Mouse (Mus musculus) limb, embryonic 14.5 days (tissue): ENCODE data around the gene Thsd4. TPM values are rescaled to one million over a fixed set of nuclear protein-coding genes. Genes with fewer than 3 reads are reported as not detected.

Source experiments
- ATAC-seq: fragments of 200-750 bp; cut with Nextera tagmentation; 2 replicates; pipeline ENCODE4 v1.8.0; 2017; ENCODE audit warnings: low read depth, moderate number of reproducible peaks, moderate TSS enrichment; ENCODE audit not compliant: low FRiP score
- DNase-seq: peaks from one replicate; pipeline ENCODE4 v3.0.0-alpha.2; 2015; ENCODE audit warnings: low spot score
- H3K27ac ChIP-seq: fragments of 300-500 bp; sonication (generic); replicated peaks from 2 replicates; pipeline ENCODE4 v1.5.1; 2014; ENCODE audit warnings: low read depth, mild to moderate bottlenecking, low read length, moderate library complexity, mixed read lengths
- H3K27me3 ChIP-seq: fragments of 300-500 bp; sonication (generic); 2 replicates; pipeline ENCODE4 v1.6.1; 2014; ENCODE audit warnings: low read length, mixed read lengths; ENCODE audit not compliant: control insufficient read depth, insufficient read depth
- H3K36me3 ChIP-seq: fragments of 300-500 bp; sonication (generic); 2 replicates; pipeline ENCODE4 v1.6.1; 2014; ENCODE audit warnings: mild to moderate bottlenecking, low read length, moderate library complexity, mixed read lengths; ENCODE audit not compliant: control insufficient read depth, insufficient read depth
- H3K4me1 ChIP-seq: fragments of 300-500 bp; sonication (generic); 2 replicates; pipeline ENCODE4 v1.6.1; 2014; ENCODE audit warnings: antibody characterized with exemption, low read length, mixed read lengths; ENCODE audit not compliant: control insufficient read depth, insufficient read depth
- H3K4me2 ChIP-seq: fragments of 300-500 bp; sonication (generic); replicated peaks from 2 replicates; pipeline ENCODE4 v1.6.1; 2014; ENCODE audit warnings: low read depth, mild to moderate bottlenecking, low read length, moderate library complexity; ENCODE audit not compliant: severe bottlenecking
- H3K4me3 ChIP-seq: fragments of 300-500 bp; sonication (generic); replicated peaks from 2 replicates; pipeline ENCODE4 v1.5.1; 2014; ENCODE audit warnings: low read length
- H3K9ac ChIP-seq: fragments of 300-500 bp; sonication (generic); 2 replicates; pipeline ENCODE4 v1.6.1; 2014; ENCODE audit warnings: mild to moderate bottlenecking, low read depth, low read length, moderate library complexity; ENCODE audit not compliant: severe bottlenecking
- H3K9me3 ChIP-seq: fragments of 300-500 bp; sonication (generic); 2 replicates; pipeline ENCODE4 v1.6.1; 2016; ENCODE audit warnings: low read length; ENCODE audit not compliant: control insufficient read depth
- POLR2A ChIP-seq: fragments of 200-500 bp; IDR thresholded peaks from 2 replicates; pipeline ENCODE4 v1.8.0; 2012; ENCODE audit warnings: inconsistent platforms, mild to moderate bottlenecking, moderate library complexity, borderline replicate concordance; ENCODE audit not compliant: insufficient read depth, insufficient read length; ENCODE audit errors: extremely low read depth
- WGBS: fragments of 180-500 bp; shearing (Covaris S2); extraction: QIAGEN DNeasy Blood & Tissue Kit; methylation state at CpG from one replicate; pipeline ENCODE4 v1.1.7; 2014; 5-methylcytosine and 5-hydroxymethylcytosine counted together
- polyA plus RNA-seq, 2 experiments: library from polyadenylated mRNA; depleted of rRNA in 1 of 2; stranded (reverse) in 1 of 2; unstranded in 1 of 2; fragments of >200 nt; fragmentation: Nextera tagmentation in 1 of 2; extraction: Ambion mirVana in 1 of 2; gene quantifications; 2 replicates each; pipeline versions ENCODE4 v1.2.1 to v1.2.3; 2012 to 2014

Gene Thsd4
- polyA plus RNA-seq, 2 experiments: 30.8 to 31.2 TPM

GRCm38 (mm10) chr9:60381010-60381409 lies 140.8 kb downstream of the Thsd4 start:
- Histone ChIP-seq H3K27ac (no peak overlapping the region), H3K27me3 (no peaks in the 10 kb centered on the region), H3K9ac (no peak overlapping the region), H3K4me3 (no peak overlapping the region), H3K4me2 (no peak overlapping the region), H3K36me3 (no peaks in the 10 kb centered on the region), H3K9me3 (no peaks in the 10 kb centered on the region), H3K4me1 (no peaks in the 10 kb centered on the region)
- DNase-seq (no peak), ATAC-seq (no peak)
- no peak for TF ChIP-seq POLR2A
- WGBS: 64% methylated on average over 2 of the region's 2 CpGs

- H3K27ac ChIP-seq: no peak overlapping the region
- no peaks in the 10 kb centered on the region for H3K4me1 ChIP-seq
- H3K4me2 ChIP-seq: no peak overlapping the region
- no peaks in the 10 kb centered on the region for H3K36me3 ChIP-seq
- 86% methylated on average over 4 of the region's 4 CpGs for WGBS
- no peak for TF ChIP-seq POLR2A
- H3K27me3 ChIP-seq: no peaks in the 10 kb centered on the region
- H3K4me3 ChIP-seq: no peak overlapping the region
- no peaks in the 10 kb centered on the region for H3K9me3 ChIP-seq
- H3K9ac ChIP-seq: no peak overlapping the region
- DNase-seq: no peak
- no peak for ATAC-seq
These were observed 141.3 kb downstream of the Thsd4 start for GRCm38 (mm10) chr9:60380550-60380949.

- no peak for TF ChIP-seq POLR2A
- Histone ChIP-seq H3K27me3 (no peaks in the 10 kb centered on the region), H3K27ac (no peak overlapping the region), H3K9ac (no peak overlapping the region), H3K36me3 (no peaks in the 10 kb centered on the region), H3K4me2 (no peak overlapping the region), H3K9me3 (no peaks in the 10 kb centered on the region), H3K4me1 (no peaks in the 10 kb centered on the region), H3K4me3 (no peak overlapping the region)
- no peak for ATAC-seq
- 18% methylated on average over 6 of the region's 6 CpGs for WGBS
- no peak for DNase-seq
These were observed 143.6 kb downstream of the Thsd4 start for GRCm38 (mm10) chr9:60378235-60378634.

GRCm38 (mm10) chr9:60373161-60373737 lies 148.6 kb downstream of the Thsd4 start:
- no peak overlapping the region for H3K4me2 ChIP-seq
- no peaks in the 10 kb centered on the region for H3K36me3 ChIP-seq
- H3K27me3 ChIP-seq: no peaks in the 10 kb centered on the region
- 60% methylated on average over 4 of the region's 4 CpGs for WGBS
- no peak for DNase-seq
- H3K4me3 ChIP-seq: no peak overlapping the region
- H3K27ac ChIP-seq: no peak overlapping the region
- no peaks in the 10 kb centered on the region for H3K4me1 ChIP-seq
- no peak for TF ChIP-seq POLR2A
- H3K9me3 ChIP-seq: no peaks in the 10 kb centered on the region
- no peak for ATAC-seq
- no peak overlapping the region for H3K9ac ChIP-seq

DNA sequence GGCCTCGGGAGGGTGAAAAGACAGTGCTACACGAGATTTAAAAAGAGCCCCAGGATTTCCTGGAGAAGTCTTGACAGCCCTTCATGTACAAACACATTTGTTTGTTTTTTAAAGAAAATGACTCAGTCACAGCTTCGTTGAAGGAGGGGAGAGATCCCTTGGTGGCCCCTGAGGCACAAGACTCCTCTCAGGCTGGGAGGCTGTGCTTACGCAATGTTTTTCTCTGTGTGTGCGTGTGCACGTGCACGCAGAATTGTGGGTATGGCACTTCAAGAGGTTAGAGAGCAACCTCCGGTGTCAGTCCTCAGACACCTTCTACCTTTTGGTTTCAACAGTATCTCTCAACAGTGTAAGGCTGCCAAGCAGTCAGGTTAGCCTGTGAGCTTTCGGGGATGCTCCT lies 153.3 kb downstream of the Thsd4 start:
- no peak for TF ChIP-seq POLR2A
- no peaks in the 10 kb centered on the region for H3K27me3 ChIP-seq
- no peaks in the 10 kb centered on the region for H3K36me3 ChIP-seq
- H3K27ac ChIP-seq: no peak overlapping the region
- no peaks in the 10 kb centered on the region for H3K9me3 ChIP-seq
- DNase-seq (no peak), ATAC-seq (no peak)
- 76% methylated on average over 9 of the region's 9 CpGs for WGBS
- peaks cover 7% of the 10 kb centered on the region for H3K4me1 ChIP-seq
- no peak overlapping the region for H3K4me3 ChIP-seq
- no peak overlapping the region for H3K9ac ChIP-seq
- no peak overlapping the region for H3K4me2 ChIP-seq
